Mouse (Mus musculus) heart, adult 2 months (tissue): ENCODE measurements at regions not wholly inside any gene's neighbourhood (a gene's known extent, or its start where the extent isn't known, plus 50 kb on each side); places are given as distances from the start of the nearest gene placed in this dataset.

Experiments used
- DNase-seq, 2 experiments: peaks; one replicate each; pipeline ENCODE4 v3.0.0; 2021
- H3K27ac ChIP-seq: fragments of 200-600 bp; 2 replicates; pipeline ENCODE4 v1.8.1; 2022
- H3K27me3 ChIP-seq: fragments of 200-500 bp; 2 replicates; pipeline ENCODE4 v1.6.1; 2012; ENCODE audit warnings: mild to moderate bottlenecking, low read length, inconsistent platforms, mixed read lengths; ENCODE audit not compliant: control insufficient read depth, insufficient read depth
- H3K36me3 ChIP-seq: fragments of 200-500 bp; 2 replicates; pipeline ENCODE4 v1.6.1; 2012; ENCODE audit warnings: low read length, inconsistent platforms; ENCODE audit not compliant: control insufficient read depth, insufficient read depth
- H3K4me1 ChIP-seq: fragments of 200-500 bp; 2 replicates; pipeline ENCODE4 v1.6.1; 2011; ENCODE audit warnings: low read length; ENCODE audit not compliant: control insufficient read depth, insufficient read depth
- H3K4me3 ChIP-seq: fragments of 200-600 bp; 2 replicates; pipeline ENCODE4 v1.8.1; 2022
- H3K79me2 ChIP-seq: fragments of 200-500 bp; replicated peaks from 2 replicates; pipeline ENCODE4 v1.6.1; 2012; ENCODE audit warnings: mild to moderate bottlenecking, inconsistent platforms, low read length, moderate library complexity, mixed read lengths; ENCODE audit not compliant: control insufficient read depth, insufficient read depth
- H3K9ac ChIP-seq: fragments of 200-500 bp; 2 replicates; pipeline ENCODE4 v1.6.1; 2012; ENCODE audit warnings: low read depth, mild to moderate bottlenecking, control low read depth, inconsistent platforms, low read length, mixed read lengths
- CTCF ChIP-seq: fragments of 200-600 bp; IDR thresholded peaks from 2 replicates; pipeline ENCODE4 v1.8.1; 2022; ENCODE audit warnings: antibody characterized with exemption, mild to moderate bottlenecking, moderate library complexity
- EP300 ChIP-seq: fragments of 200-500 bp; IDR thresholded peaks from 2 replicates; pipeline ENCODE4 v1.6.1; 2011; ENCODE audit warnings: low read depth, low read length, control low read depth; ENCODE audit not compliant: insufficient read depth
- POLR2A ChIP-seq: fragments of 200-500 bp; IDR thresholded peaks from 2 replicates; pipeline ENCODE4 v1.6.1; 2011; ENCODE audit warnings: mild to moderate bottlenecking, low read depth, low read length, control low read depth; ENCODE audit not compliant: insufficient read depth
- WGBS: fragments of 180-500 bp; shearing (Covaris S2); methylation state at CpG from one replicate; pipeline ENCODE4 v1.1.7; 2018; 5-methylcytosine and 5-hydroxymethylcytosine counted together
- intact Hi-C: fragments of 180-260 bp; cut with DNase I; formaldehyde crosslinking; loops from one replicate; pipeline ENCODE4 v1.15.1; 2025

DNA sequence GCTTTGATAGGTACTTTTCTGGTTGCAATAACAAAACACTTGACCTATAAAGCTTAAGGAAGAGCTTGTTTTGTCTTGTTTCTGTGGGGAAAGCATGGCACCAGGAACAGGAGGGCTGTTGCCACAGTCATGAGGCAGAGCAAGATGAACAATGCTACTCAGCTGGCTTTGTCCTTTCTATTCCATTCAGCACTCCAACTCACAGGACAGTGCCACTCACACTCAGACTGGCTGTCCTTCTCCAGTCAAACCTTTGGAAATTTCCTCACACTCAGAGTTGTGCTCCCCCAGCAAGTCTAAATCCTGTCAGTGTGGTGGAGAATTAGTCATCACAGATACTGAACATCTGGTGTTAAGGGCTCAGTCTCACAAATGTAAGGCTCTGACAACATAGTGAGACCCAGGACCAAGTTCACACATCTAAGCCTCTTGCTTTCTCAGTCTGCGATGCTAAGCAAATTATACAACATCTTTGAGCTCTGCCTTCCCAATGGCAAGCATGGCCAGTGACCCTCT lies 183.0 kb upstream of the Tmtc1 start:
- Histone ChIP-seq H3K79me2 (no peaks in the 10 kb centered on the region), H3K27ac (no peak overlapping the region), H3K27me3 (no peaks in the 10 kb centered on the region), H3K9ac (no peak overlapping the region), H3K4me3 (no peak overlapping the region), H3K36me3 (no peaks in the 10 kb centered on the region), H3K4me1 (no peaks in the 10 kb centered on the region)
- TF ChIP-seq EP300 (no peak), CTCF (no peak), POLR2A (no peak)
- intact Hi-C loops, result no loop called here
- WGBS, result 71% methylated on average over 1 of the region's 1 CpGs
- DNase-seq, result no peak

DNA sequence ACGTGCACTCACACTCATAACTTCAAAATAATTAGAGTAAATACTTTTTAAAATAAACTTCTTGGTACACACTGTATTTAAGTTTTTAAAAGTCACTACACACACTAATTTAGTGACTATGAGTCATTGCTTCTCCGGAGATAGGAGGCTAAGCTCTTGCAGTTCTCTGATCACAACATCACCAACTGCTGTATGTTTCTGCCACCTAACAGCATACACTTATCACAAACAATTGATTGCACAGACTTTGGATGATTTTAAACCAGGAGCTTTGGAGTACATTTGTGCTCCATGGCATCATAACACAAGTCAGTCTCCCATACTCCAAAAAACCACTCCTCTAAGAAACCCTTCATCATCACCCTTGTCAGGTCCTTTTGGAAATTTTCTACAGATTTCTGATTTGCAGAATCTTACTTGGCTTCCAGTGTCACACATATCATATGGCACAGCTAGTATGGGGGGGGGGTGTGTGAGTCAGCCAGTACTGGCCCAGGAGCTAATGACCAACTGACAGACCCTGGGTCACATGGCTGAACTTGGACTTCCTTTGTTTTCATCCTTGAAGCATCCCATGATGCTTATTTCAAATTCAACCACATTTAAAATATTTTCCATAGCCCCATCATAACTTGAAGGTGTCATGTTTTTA lies 179.1 kb upstream of the Tmtc1 start:
- intact Hi-C loops, result no loop called here
- Histone ChIP-seq H3K9ac (no peak overlapping the region), H3K4me3 (no peak overlapping the region), H3K27ac (no peak overlapping the region), H3K79me2 (no peaks in the 10 kb centered on the region), H3K27me3 (no peaks in the 10 kb centered on the region), H3K36me3 (no peaks in the 10 kb centered on the region), H3K4me1 (no peaks in the 10 kb centered on the region)
- no peak for DNase-seq
- 92% methylated on average over 2 of the region's 2 CpGs for WGBS
- TF ChIP-seq EP300 (no peak), CTCF (no peak), POLR2A (no peak)

DNA sequence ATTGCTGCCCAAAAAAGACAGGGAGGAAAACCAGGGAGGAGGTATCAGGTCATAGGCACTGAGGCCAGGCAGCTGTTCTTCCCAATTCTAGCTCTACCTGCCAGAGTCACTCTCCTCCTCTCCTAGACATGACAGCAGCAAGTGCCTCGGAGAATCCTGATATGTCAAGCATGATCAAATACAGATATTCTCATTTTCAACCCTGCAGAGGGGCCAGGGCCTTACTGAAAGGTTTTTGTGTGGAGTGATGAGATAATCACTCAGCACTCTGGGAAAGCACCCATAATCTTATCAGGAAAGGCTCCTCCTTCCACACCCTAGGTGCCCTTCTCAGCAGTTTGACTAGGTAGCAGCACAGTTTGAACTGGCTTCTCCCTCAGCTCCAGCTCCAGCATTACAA lies 175.8 kb upstream of the Tmtc1 start:
- no peak for DNase-seq
- no peak overlapping the region for H3K9ac ChIP-seq
- H3K27me3 ChIP-seq, result no peaks in the 10 kb centered on the region
- TF ChIP-seq POLR2A, result no peak
- 24% methylated on average over 1 of the region's 1 CpGs for WGBS
- H3K4me3 ChIP-seq, result no peak overlapping the region
- no peaks in the 10 kb centered on the region for H3K79me2 ChIP-seq
- no peaks in the 10 kb centered on the region for H3K36me3 ChIP-seq
- intact Hi-C loops, result no loop called here
- peaks cover 1% of the 10 kb centered on the region; the same call in 1 of the 2 replicates for H3K4me1 ChIP-seq
- H3K27ac ChIP-seq, result no peak overlapping the region

DNA sequence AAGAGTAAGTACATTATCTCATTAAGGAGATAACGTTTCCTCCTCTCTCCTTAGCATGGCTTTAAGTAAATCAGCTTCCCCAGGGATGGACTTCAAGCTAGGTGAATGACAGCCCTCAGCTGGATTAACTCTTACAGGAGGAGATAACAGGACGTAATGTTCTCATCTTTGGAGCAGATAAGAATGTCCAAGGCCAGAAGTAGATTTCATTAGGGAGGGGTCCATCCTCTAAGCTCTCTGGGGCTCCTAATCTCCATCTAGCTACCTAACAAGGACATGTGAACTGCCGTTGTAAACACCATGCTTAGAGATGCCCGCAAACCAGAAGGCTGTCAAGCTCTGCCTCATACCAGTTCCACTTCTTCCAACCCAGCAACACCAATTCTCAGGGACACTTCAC lies 171.7 kb upstream of the Tmtc1 start:
- no peaks in the 10 kb centered on the region for H3K36me3 ChIP-seq
- peaks cover 3% of the 10 kb centered on the region for H3K4me1 ChIP-seq
- TF ChIP-seq EP300 (no peak), CTCF (no peak), POLR2A (no peak)
- H3K79me2 ChIP-seq, result no peaks in the 10 kb centered on the region
- intact Hi-C loops, result no loop called here
- H3K27me3 ChIP-seq, result no peaks in the 10 kb centered on the region
- no peak overlapping the region for H3K27ac ChIP-seq
- WGBS, result 27% methylated on average over 4 of the region's 4 CpGs
- no peak overlapping the region for H3K4me3 ChIP-seq
- no peak overlapping the region for H3K9ac ChIP-seq
- no peak for DNase-seq

DNA sequence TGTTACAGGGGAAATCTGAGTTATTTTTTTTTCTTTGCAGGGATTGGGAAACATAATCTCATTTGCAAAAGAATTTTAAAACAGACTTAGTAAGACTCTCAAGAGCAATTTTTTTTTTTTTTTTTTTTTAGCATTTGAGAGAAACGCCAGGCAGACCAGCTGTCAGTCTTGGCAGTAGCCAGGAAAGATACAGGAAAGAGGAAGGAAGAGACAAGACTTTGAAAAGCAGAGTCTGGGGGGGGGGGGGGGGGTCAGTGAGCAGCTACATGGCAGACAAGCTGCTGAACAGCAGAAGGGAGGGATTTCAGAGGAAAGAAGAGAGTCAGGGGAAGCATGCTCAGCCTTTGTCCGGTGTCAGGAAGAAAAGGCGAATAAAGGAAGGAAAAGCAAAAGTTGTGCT lies 171.3 kb upstream of the Tmtc1 start:
- peaks cover 3% of the 10 kb centered on the region for H3K4me1 ChIP-seq
- no peaks in the 10 kb centered on the region for H3K36me3 ChIP-seq
- WGBS, result 22% methylated on average over 3 of the region's 3 CpGs
- no peaks in the 10 kb centered on the region for H3K79me2 ChIP-seq
- H3K9ac ChIP-seq, result no peak overlapping the region
- peak in 1 of 2 experiments; percentile 9 for DNase-seq
- no peaks in the 10 kb centered on the region for H3K27me3 ChIP-seq
- H3K27ac ChIP-seq, result no peak overlapping the region
- H3K4me3 ChIP-seq, result no peak overlapping the region
- intact Hi-C loops, result no loop called here
- no peak for TF ChIP-seq POLR2A
- no peak for TF ChIP-seq CTCF
- no peak for TF ChIP-seq EP300

DNA sequence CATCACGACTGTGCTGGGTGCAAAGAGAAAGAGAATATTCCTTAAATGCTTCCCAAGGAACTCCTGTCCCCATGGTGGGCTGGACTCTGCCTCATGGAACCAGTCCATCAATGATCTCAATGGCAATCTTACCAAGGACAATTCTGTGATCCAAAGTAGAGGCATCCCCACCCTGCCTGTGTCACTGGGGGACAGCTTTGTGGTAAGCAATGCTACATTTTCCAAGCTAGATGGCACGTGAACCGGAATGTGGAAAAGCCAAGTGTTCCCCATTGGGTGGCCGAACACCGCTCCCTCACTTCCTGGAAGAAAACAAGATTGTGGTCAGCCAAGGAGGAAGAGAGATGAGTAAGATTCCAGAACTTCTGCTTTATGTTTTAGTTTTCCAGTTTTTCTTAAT lies 164.7 kb upstream of the Tmtc1 start:
- no peak overlapping the region for H3K9ac ChIP-seq
- H3K4me3 ChIP-seq, result no peak overlapping the region
- H3K4me1 ChIP-seq, result no peaks in the 10 kb centered on the region
- no peak overlapping the region for H3K27ac ChIP-seq
- H3K27me3 ChIP-seq, result no peaks in the 10 kb centered on the region
- no peak for TF ChIP-seq POLR2A
- no peak for TF ChIP-seq EP300
- no peak for TF ChIP-seq CTCF
- H3K79me2 ChIP-seq, result no peaks in the 10 kb centered on the region
- DNase-seq, result peak in 1 of 2 experiments; percentile 4
- no peaks in the 10 kb centered on the region for H3K36me3 ChIP-seq
- 63% methylated on average over 5 of the region's 5 CpGs for WGBS
- intact Hi-C loops, result no loop called here

DNA sequence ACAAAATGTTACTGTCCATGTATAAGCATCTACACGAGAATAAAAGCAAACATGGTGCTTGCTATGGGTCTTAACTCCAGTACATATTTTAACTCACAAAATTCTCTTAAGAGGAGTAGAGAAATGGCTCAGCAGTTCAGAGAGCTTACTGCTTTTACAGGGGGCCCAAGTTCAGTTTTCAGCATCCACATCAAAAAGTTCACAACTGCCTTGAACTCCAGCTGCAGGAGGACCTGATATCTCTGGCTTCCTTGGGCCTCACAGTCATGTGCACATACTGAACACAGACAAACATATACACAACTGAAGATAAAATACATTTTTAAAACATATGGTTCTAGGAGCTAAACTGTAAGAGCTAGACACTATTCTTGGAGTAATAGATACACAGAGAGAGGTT lies 161.0 kb upstream of the Tmtc1 start:
- H3K79me2 ChIP-seq, result no peaks in the 10 kb centered on the region
- no peak overlapping the region for H3K9ac ChIP-seq
- 96% methylated on average over 1 of the region's 1 CpGs for WGBS
- no peak for DNase-seq
- no peak overlapping the region for H3K4me3 ChIP-seq
- no peaks in the 10 kb centered on the region for H3K27me3 ChIP-seq
- no peak for TF ChIP-seq CTCF
- TF ChIP-seq POLR2A, result no peak
- no peak for TF ChIP-seq EP300
- intact Hi-C loops, result no loop called here
- no peak overlapping the region for H3K27ac ChIP-seq
- no peaks in the 10 kb centered on the region for H3K36me3 ChIP-seq
- no peaks in the 10 kb centered on the region for H3K4me1 ChIP-seq
